Mouse (Mus musculus): ENCODE data around the gene Cox4i2. TPM values are rescaled to one million over a fixed set of nuclear protein-coding genes. Genes with fewer than 3 reads are reported as not detected.

Gene Cox4i2
- polyA plus RNA-seq, 2 experiments: 23.7 to 33.6 TPM

- no peak for TF ChIP-seq POLR2A (IDR thresholded peaks at IDR 0.05; ENCODE audit: borderline replicate concordance, extremely low read depth, insufficient read depth, insufficient read length)
- H3K27ac ChIP-seq (replicated peaks; ENCODE audit: low read depth, low read length): 0 out of 2 replicates have a peak overlapping the region, but pooled peaks have one; percentile 75
Observed at GRCm38 (mm10) chr2:152784640-152785039, 30.7 kb downstream of the Cox4i2 start.

GRCm38 (mm10) chr2:152785446-152786350 lies 31.7 kb downstream of the Cox4i2 start:
- WGBS: 46% methylated on average over 18 of the region's 18 CpGs
- Histone ChIP-seq H3K4me2 (replicated peaks; ENCODE audit: low read depth, low read length, severe bottlenecking) (no peak overlapping the region), H3K36me3 (ENCODE audit: control insufficient read depth, insufficient read depth, low read length) (peaks cover 18% of the 10 kb centered on the region), H3K4me3 (replicated peaks; ENCODE audit: low read length) (no peak overlapping the region), H3K27me3 (ENCODE audit: control insufficient read depth, insufficient read depth, low read length) (no peaks in the 10 kb centered on the region), H3K4me1 (ENCODE audit: control insufficient read depth, insufficient read depth, low read length) (peaks cover 7% of the 10 kb centered on the region), H3K9ac (ENCODE audit: low read depth, low read length, severe bottlenecking) (no peak overlapping the region), H3K9me3 (ENCODE audit: control insufficient read depth, low read length) (no peaks in the 10 kb centered on the region; the same call in 1 of the 2 replicates), H3K27ac (replicated peaks; ENCODE audit: low read depth, low read length) (peak overlapping the region; percentile 75)
- ATAC-seq (ENCODE audit: low FRiP score, low read depth): peak; percentile 60
- TF ChIP-seq POLR2A (IDR thresholded peaks at IDR 0.05; ENCODE audit: borderline replicate concordance, extremely low read depth, insufficient read depth, insufficient read length): no peak
- DNase-seq (ENCODE audit: low spot score): peak; percentile 42

More at GRCm38 (mm10) chr2:152784640-152785039, 30.7 kb downstream of the Cox4i2 start:
- Histone ChIP-seq H3K36me3 (ENCODE audit: control insufficient read depth, insufficient read depth, low read length) (peaks cover 22% of the 10 kb centered on the region), H3K4me2 (replicated peaks; ENCODE audit: low read depth, low read length, severe bottlenecking) (no peak overlapping the region), H3K9me3 (ENCODE audit: control insufficient read depth, low read length) (no peaks in the 10 kb centered on the region; the same call in 1 of the 2 replicates), H3K4me3 (replicated peaks; ENCODE audit: low read length) (no peak overlapping the region), H3K9ac (ENCODE audit: low read depth, low read length, severe bottlenecking) (no peak overlapping the region), H3K4me1 (ENCODE audit: control insufficient read depth, insufficient read depth, low read length) (peaks cover 4% of the 10 kb centered on the region), H3K27me3 (ENCODE audit: control insufficient read depth, insufficient read depth, low read length) (no peaks in the 10 kb centered on the region)
- ATAC-seq (ENCODE audit: low FRiP score, low read depth): no peak
- no peak for DNase-seq (ENCODE audit: low spot score)
- WGBS: 90% methylated on average over 8 of the region's 8 CpGs

GRCm38 (mm10) chr2:152787136-152787535 lies 33.2 kb downstream of the Cox4i2 start:
- Histone ChIP-seq H3K4me3 (replicated peaks; ENCODE audit: low read length) (no peak overlapping the region), H3K4me1 (ENCODE audit: control insufficient read depth, insufficient read depth, low read length) (peaks cover 7% of the 10 kb centered on the region), H3K27me3 (ENCODE audit: control insufficient read depth, insufficient read depth, low read length) (no peaks in the 10 kb centered on the region), H3K9ac (ENCODE audit: low read depth, low read length, severe bottlenecking) (no peak overlapping the region), H3K36me3 (ENCODE audit: control insufficient read depth, insufficient read depth, low read length) (peaks cover 5% of the 10 kb centered on the region; the same call in 1 of the 2 replicates), H3K9me3 (ENCODE audit: control insufficient read depth, low read length) (no peaks in the 10 kb centered on the region; the same call in 1 of the 2 replicates), H3K27ac (replicated peaks; ENCODE audit: low read depth, low read length) (no peak overlapping the region), H3K4me2 (replicated peaks; ENCODE audit: low read depth, low read length, severe bottlenecking) (no peak overlapping the region)
- WGBS: 89% methylated on average over 2 of the region's 2 CpGs
- no peak for DNase-seq (ENCODE audit: low spot score)
- ATAC-seq (ENCODE audit: low FRiP score, low read depth): no peak
- TF ChIP-seq POLR2A (IDR thresholded peaks at IDR 0.05; ENCODE audit: borderline replicate concordance, extremely low read depth, insufficient read depth, insufficient read length): no peak

GRCm38 (mm10) chr2:152787543-152787942 lies 33.6 kb downstream of the Cox4i2 start:
- ATAC-seq (ENCODE audit: low FRiP score, low read depth) (no peak), DNase-seq (ENCODE audit: low spot score) (no peak)
- 96% methylated on average over 6 of the region's 6 CpGs for WGBS
- Histone ChIP-seq H3K9ac (ENCODE audit: low read depth, low read length, severe bottlenecking) (no peak overlapping the region), H3K4me3 (replicated peaks; ENCODE audit: low read length) (no peak overlapping the region), H3K4me1 (ENCODE audit: control insufficient read depth, insufficient read depth, low read length) (peaks cover 7% of the 10 kb centered on the region), H3K27me3 (ENCODE audit: control insufficient read depth, insufficient read depth, low read length) (no peaks in the 10 kb centered on the region), H3K27ac (replicated peaks; ENCODE audit: low read depth, low read length) (no peak overlapping the region), H3K9me3 (ENCODE audit: control insufficient read depth, low read length) (no peaks in the 10 kb centered on the region; the same call in 1 of the 2 replicates), H3K36me3 (ENCODE audit: control insufficient read depth, insufficient read depth, low read length) (peaks cover 5% of the 10 kb centered on the region; the same call in 1 of the 2 replicates), H3K4me2 (replicated peaks; ENCODE audit: low read depth, low read length, severe bottlenecking) (no peak overlapping the region)
- no peak for TF ChIP-seq POLR2A (IDR thresholded peaks at IDR 0.05; ENCODE audit: borderline replicate concordance, extremely low read depth, insufficient read depth, insufficient read length)

GRCm38 (mm10) chr2:152788892-152789421 lies 35.0 kb downstream of the Cox4i2 start:
- no peak overlapping the region for H3K27ac ChIP-seq (replicated peaks; ENCODE audit: low read depth, low read length)
- WGBS: 61% methylated on average over 6 of the region's 6 CpGs
- no peak overlapping the region for H3K4me3 ChIP-seq (replicated peaks; ENCODE audit: low read length)

More at GRCm38 (mm10) chr2:152788892-152789421, 35.0 kb downstream of the Cox4i2 start:
- Histone ChIP-seq H3K9me3 (ENCODE audit: control insufficient read depth, low read length) (no peaks in the 10 kb centered on the region), H3K9ac (ENCODE audit: low read depth, low read length, severe bottlenecking) (no peak overlapping the region), H3K36me3 (ENCODE audit: control insufficient read depth, insufficient read depth, low read length) (peaks cover 5% of the 10 kb centered on the region; the same call in 1 of the 2 replicates), H3K27me3 (ENCODE audit: control insufficient read depth, insufficient read depth, low read length) (no peaks in the 10 kb centered on the region), H3K4me1 (ENCODE audit: control insufficient read depth, insufficient read depth, low read length) (peaks cover 7% of the 10 kb centered on the region), H3K4me2 (replicated peaks; ENCODE audit: low read depth, low read length, severe bottlenecking) (no peak overlapping the region)
- ATAC-seq (ENCODE audit: low FRiP score, low read depth) (no peak), DNase-seq (ENCODE audit: low spot score) (no peak)
- no peak for TF ChIP-seq POLR2A (IDR thresholded peaks at IDR 0.05; ENCODE audit: borderline replicate concordance, extremely low read depth, insufficient read depth, insufficient read length)
